Mouse (Mus musculus): Measurements from ENCODE around the gene Ppp1r32.

Gene Ppp1r32

GRCm38 (mm10) chr19:10424751-10425150 lies 58.0 kb downstream of the Ppp1r32 start:
- no peak for DNase-seq (ENCODE audit: low read depth)

Data from induced T-regulatory cell, adult 2 months (primary cell).